Mouse (Mus musculus) intestine, embryonic 16.5 days (tissue): ENCODE data around the gene Epb41l1. TPM values are rescaled to one million over a fixed set of nuclear protein-coding genes. Genes with fewer than 3 reads are reported as not detected.

Experiments used
- ATAC-seq: fragments of 200-750 bp; cut with Nextera tagmentation; 2 replicates; pipeline ENCODE4 v1.8.0; 2017; ENCODE audit warnings: moderate TSS enrichment, moderate library complexity
- H3K27ac ChIP-seq: fragments of 300-500 bp; sonication (generic); 2 replicates; pipeline ENCODE4 v1.5.1; 2014; ENCODE audit warnings: mild to moderate bottlenecking, low read length
- H3K27me3 ChIP-seq: fragments of 300-500 bp; sonication (generic); replicated peaks from 2 replicates; pipeline ENCODE4 v1.6.1; 2014; ENCODE audit warnings: low read length, control low read depth, mixed read lengths; ENCODE audit not compliant: control insufficient read depth, insufficient read depth
- H3K36me3 ChIP-seq: fragments of 300-500 bp; sonication (generic); 2 replicates; pipeline ENCODE4 v1.6.1; 2014; ENCODE audit warnings: low read length, control low read depth; ENCODE audit not compliant: control insufficient read depth, insufficient read depth
- H3K4me1 ChIP-seq: fragments of 300-500 bp; sonication (generic); 2 replicates; pipeline ENCODE4 v1.6.1; 2014; ENCODE audit warnings: low read length, control low read depth, mixed read lengths; ENCODE audit not compliant: control insufficient read depth, insufficient read depth
- H3K4me2 ChIP-seq: fragments of 300-500 bp; sonication (generic); 2 replicates; pipeline ENCODE4 v1.6.1; 2014; ENCODE audit warnings: low read depth, low read length, control low read depth
- H3K4me3 ChIP-seq: fragments of 300-500 bp; sonication (generic); 2 replicates; pipeline ENCODE4 v1.5.1; 2014; ENCODE audit warnings: mild to moderate bottlenecking, low read length
- H3K9ac ChIP-seq: fragments of 300-500 bp; sonication (generic); 2 replicates; pipeline ENCODE4 v1.6.1; 2014; ENCODE audit warnings: low read depth, low read length
- H3K9me3 ChIP-seq: fragments of 300-500 bp; sonication (generic); 2 replicates; pipeline ENCODE4 v1.6.1; 2016; ENCODE audit warnings: low read length, control low read depth; ENCODE audit not compliant: control insufficient read depth
- WGBS: fragments of 180-500 bp; shearing (Covaris S2); extraction: QIAGEN DNeasy Blood & Tissue Kit; methylation state at CpG from one replicate; pipeline ENCODE4 v1.1.7; 2014; 5-methylcytosine and 5-hydroxymethylcytosine counted together
- polyA plus RNA-seq: library from polyadenylated mRNA; unstranded; fragments of >200 nt; fragmentation: Nextera tagmentation; extraction: Ambion mirVana; gene quantifications from 2 replicates; pipeline ENCODE4 v1.2.1, GENCODE M21; 2015

Epb41l1 gene
- polyA plus RNA-seq, 1 experiment from 2014 or later: 1.7 TPM

GRCm38 (mm10) chr2:156522994-156523393 lies 102.3 kb downstream of the Epb41l1 start:
- 88% methylated on average over 11 of the region's 11 CpGs for WGBS
- H3K36me3 ChIP-seq: no peaks in the 10 kb centered on the region
- H3K9ac ChIP-seq: no peak overlapping the region
- no peaks in the 10 kb centered on the region for H3K9me3 ChIP-seq
- H3K27ac ChIP-seq: no peak overlapping the region
- H3K27me3 ChIP-seq: no peaks in the 10 kb centered on the region
- H3K4me3 ChIP-seq: no peak overlapping the region
- no peak overlapping the region for H3K4me2 ChIP-seq
- no peaks in the 10 kb centered on the region for H3K4me1 ChIP-seq
- no peak for ATAC-seq

GRCm38 (mm10) chr2:156524078-156524477 lies 103.4 kb downstream of the Epb41l1 start:
- no peak overlapping the region for H3K27ac ChIP-seq
- no peak overlapping the region for H3K4me3 ChIP-seq
- H3K4me2 ChIP-seq: no peak overlapping the region
- ATAC-seq: no peak
- H3K27me3 ChIP-seq: no peaks in the 10 kb centered on the region
- H3K9ac ChIP-seq: no peak overlapping the region
- H3K9me3 ChIP-seq: no peaks in the 10 kb centered on the region
- H3K4me1 ChIP-seq: no peaks in the 10 kb centered on the region
- H3K36me3 ChIP-seq: no peaks in the 10 kb centered on the region
- 50% methylated on average over 3 of the region's 3 CpGs for WGBS

GRCm38 (mm10) chr2:156529726-156530125 lies 109.0 kb downstream of the Epb41l1 start:
- no peak overlapping the region for H3K4me3 ChIP-seq
- H3K9me3 ChIP-seq: no peaks in the 10 kb centered on the region
- 58% methylated on average over 2 of the region's 2 CpGs for WGBS

DNA sequence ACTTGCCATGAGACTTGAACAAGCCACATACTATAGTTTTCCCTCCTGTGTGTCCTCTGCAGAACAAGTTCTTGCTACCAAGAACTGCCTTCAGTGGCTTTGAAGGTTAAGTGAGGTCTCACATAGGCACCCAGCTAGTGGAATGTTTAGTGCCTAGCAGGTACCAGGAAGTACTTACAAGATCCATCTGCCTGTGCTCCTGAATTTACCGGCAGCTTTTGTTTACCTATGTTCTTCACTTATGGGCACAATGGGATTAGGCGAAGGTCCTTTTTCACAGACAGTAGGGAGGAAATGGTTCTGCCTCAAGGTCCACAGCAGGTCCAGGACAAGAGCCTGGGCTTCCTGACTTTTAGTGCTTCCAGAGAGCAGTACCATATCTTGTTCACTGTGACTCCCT lies 112.5 kb downstream of the Epb41l1 start:
- Histone ChIP-seq H3K27me3 (no peaks in the 10 kb centered on the region), H3K4me1 (no peaks in the 10 kb centered on the region), H3K4me2 (no peak overlapping the region), H3K36me3 (no peaks in the 10 kb centered on the region), H3K9me3 (no peaks in the 10 kb centered on the region), H3K27ac (no peak overlapping the region), H3K4me3 (no peak overlapping the region), H3K9ac (no peak overlapping the region)
- WGBS: 62% methylated on average over 2 of the region's 2 CpGs
- no peak for ATAC-seq

More at GRCm38 (mm10) chr2:156529726-156530125, 109.0 kb downstream of the Epb41l1 start:
- Histone ChIP-seq H3K4me1 (no peaks in the 10 kb centered on the region), H3K9ac (no peak overlapping the region), H3K27ac (no peak overlapping the region), H3K36me3 (no peaks in the 10 kb centered on the region), H3K4me2 (no peak overlapping the region), H3K27me3 (no peaks in the 10 kb centered on the region)
- no peak for ATAC-seq

DNA sequence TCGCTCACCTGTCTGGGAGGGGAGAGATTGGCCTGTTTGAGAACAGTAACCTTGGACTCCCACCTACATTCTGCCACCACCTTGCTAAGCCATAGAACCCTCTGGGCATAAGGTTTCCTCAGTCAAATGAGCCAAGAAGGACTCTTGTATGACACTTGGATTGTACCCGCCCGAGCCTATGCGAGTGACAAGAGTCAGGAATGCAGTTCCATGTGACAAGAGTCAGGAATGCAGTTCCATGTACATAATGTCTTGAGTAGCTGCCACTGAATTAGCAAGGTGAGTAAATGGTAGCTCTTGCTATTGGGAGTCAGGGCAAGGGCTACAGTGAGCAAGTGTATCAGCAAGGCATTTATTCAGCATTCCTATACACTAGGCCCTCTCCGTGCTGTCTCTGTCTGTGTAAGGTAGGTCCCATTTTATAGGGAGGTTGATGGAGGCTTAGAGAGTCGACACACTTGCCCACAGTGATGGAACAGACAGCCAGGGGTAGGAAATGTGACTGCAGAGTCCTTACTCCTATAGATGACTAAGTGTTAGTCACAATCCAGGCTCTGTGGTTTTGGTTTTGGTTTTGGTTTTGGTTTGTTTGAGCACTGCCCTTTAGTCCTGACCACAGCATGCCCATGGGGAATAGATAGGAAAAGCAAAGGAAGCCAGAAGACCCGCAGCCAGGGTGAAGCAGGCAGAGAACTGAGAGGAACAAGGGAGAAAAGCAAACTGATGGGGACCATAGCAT lies 118.3 kb downstream of the Epb41l1 start:
- Histone ChIP-seq H3K9ac (no peak overlapping the region), H3K27me3 (no peaks in the 10 kb centered on the region), H3K36me3 (no peaks in the 10 kb centered on the region), H3K4me2 (no peak overlapping the region), H3K9me3 (no peaks in the 10 kb centered on the region), H3K4me1 (no peaks in the 10 kb centered on the region), H3K4me3 (no peak overlapping the region), H3K27ac (no peak overlapping the region)
- no peak for ATAC-seq
- 85% methylated on average over 7 of the region's 7 CpGs for WGBS

DNA sequence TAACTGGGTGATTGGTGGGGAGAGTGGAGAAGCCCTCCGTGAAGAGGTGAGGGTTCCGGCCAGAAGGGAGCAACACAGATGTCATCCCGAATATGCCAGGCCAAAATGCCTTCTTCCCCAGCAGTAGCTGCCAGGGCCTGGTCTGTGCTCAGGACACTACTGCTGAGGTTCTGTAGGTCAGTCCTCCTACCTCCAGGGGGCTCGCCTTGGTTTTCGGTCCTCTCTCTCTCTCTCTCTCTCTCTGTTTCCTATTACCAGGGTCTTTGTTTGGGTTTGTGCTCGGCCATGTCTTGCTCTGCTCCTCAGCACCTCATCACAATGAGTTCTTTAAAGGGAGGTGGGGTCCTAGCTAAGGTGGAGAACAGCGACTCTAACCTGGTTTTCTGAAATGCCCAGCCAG lies 120.3 kb downstream of the Epb41l1 start:
- no peaks in the 10 kb centered on the region for H3K4me1 ChIP-seq
- no peak overlapping the region for H3K4me3 ChIP-seq
- H3K9me3 ChIP-seq: no peaks in the 10 kb centered on the region
- no peak overlapping the region for H3K4me2 ChIP-seq
- H3K9ac ChIP-seq: no peak overlapping the region
- H3K36me3 ChIP-seq: no peaks in the 10 kb centered on the region
- no peak for ATAC-seq
- 85% methylated on average over 7 of the region's 7 CpGs for WGBS
- no peaks in the 10 kb centered on the region for H3K27me3 ChIP-seq
- no peak overlapping the region for H3K27ac ChIP-seq

GRCm38 (mm10) chr2:156542410-156542809 lies 121.7 kb downstream of the Epb41l1 start:
- Histone ChIP-seq H3K4me3 (no peak overlapping the region), H3K36me3 (no peaks in the 10 kb centered on the region), H3K9ac (no peak overlapping the region), H3K27ac (no peak overlapping the region), H3K27me3 (no peaks in the 10 kb centered on the region), H3K9me3 (no peaks in the 10 kb centered on the region), H3K4me2 (no peak overlapping the region), H3K4me1 (no peaks in the 10 kb centered on the region)
- ATAC-seq: no peak
- WGBS: 76% methylated on average over 8 of the region's 8 CpGs

DNA sequence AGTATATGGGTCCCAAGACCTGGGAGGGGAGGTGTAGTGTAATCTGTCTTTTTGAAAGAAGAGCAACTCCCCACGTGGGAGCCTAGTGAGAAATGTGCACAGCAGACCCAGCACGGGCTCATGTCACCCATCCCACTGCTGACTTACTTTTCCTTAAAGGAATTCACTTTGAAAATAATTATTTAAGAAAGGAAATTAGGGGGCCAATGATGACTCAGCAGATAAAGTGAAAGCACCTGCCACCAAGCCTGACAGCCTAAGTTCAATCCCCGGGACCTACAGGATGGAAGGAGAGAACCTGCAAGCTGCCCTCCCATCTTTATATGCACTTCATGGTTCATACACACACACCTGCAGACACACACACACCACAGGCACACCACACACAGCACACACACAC lies 123.1 kb downstream of the Epb41l1 start:
- Histone ChIP-seq H3K4me2 (no peak overlapping the region), H3K9me3 (no peaks in the 10 kb centered on the region), H3K36me3 (no peaks in the 10 kb centered on the region), H3K27me3 (no peaks in the 10 kb centered on the region), H3K27ac (no peak overlapping the region), H3K9ac (no peak overlapping the region), H3K4me3 (no peak overlapping the region), H3K4me1 (peaks cover 7% of the 10 kb centered on the region)
- ATAC-seq: no peak
- 75% methylated on average over 3 of the region's 3 CpGs for WGBS

DNA sequence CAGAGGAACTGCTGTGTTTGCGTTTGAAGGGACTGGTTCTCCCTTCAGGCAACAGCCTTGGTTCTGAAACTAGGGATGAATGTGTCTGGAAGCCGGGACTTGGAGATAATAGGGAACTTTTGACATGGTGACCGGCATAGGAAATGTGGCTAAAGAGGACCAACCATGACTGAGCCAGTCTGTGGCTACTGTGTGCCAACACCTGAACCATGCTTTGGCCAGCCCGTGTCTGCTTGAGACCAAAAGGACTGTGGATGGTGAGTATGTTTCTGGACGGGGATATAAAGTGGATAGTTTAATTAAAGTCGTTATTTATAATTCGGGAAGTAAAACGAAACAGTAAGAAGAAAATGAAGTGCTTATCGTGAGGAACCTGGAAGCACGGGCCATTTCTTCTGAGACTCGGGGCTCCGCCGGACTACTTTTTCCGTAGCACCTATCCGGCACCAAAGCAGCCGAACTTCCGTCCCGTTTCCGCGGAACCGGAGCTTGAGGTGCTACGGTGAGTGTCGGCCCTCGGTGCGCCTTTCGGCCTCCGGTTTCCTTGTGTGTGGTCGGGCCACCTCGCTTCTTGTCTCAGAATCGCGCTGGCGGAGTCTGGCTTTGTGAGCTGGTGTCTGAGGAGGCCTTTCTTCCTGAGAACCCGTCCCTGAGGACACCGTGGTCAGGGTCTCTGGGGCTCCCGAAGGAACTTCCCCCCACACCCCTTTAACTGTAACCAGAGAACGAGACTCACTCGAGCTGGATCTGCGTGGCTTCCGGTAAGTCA lies 126.6 kb downstream of the Epb41l1 start, which contains the start of gene Aar2:
Aar2 (plus strand) TSS at position 462 of the 769 bp plus-strand sequence.
- Histone ChIP-seq H3K27ac (peak within 1 kb of the TSS; percentile 23; the same call in 1 of the 2 replicates), H3K9me3 (no peaks in the 10 kb centered on the region), H3K4me3 (peak within 1 kb of the TSS; percentile 63), H3K27me3 (no peaks in the 10 kb centered on the region), H3K9ac (peak within 1 kb of the TSS; percentile 78), H3K4me2 (peak within 1 kb of the TSS; percentile 79), H3K36me3 (peaks cover 9% of the 10 kb centered on the region; the same call in 1 of the 2 replicates), H3K4me1 (peaks cover 7% of the 10 kb centered on the region)
- 4% methylated on average over 39 of the region's 39 CpGs for WGBS
- peak; percentile 56; the same call in 1 of the 2 replicates for ATAC-seq
